ENCODE assay signal across 17 mouse cellular contexts in the genomic region with DNA sequence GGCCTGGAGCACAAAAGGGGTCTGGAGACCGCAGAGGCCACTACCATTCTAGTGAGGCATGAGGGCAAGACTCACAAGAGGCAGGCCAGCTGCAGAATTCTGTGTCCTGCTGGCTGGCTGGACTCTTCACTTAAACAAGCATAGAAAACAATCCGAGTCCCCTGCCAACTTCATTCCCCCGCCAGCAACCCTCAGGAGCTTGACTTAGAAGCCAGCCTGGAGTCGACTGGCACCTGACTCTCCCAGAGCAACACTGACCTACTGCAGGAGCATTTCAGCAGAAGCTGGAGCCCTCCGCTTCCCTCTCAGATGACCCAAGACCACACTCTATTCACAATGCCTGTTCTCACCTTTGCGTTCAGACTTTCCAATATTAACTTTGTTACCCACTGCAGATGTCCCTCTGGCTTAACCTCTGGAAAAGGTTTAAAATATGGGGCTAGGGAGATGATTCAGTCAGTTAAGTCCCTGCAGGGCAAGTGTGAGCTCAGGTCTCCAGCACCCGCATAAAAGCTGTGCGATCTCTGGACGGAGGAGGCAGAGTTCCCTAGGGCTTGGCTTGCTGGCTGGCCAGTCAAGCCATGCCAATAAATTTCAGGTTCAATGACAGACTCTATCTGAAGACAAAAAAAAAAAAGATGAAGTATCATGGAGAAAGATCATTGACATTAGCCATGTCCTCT.
A peak's percentile ranks its signal among the peaks of the same experiment; 100 is the strongest.
DNase-seq lines count a peak whose midpoint lies in the region; ATAC-seq and TF ChIP-seq lines count a peak whose summit lies in the region.
"Had no signal": no experiment of that assay in that cellular context is flagged by ENCODE, and none has a peak within 500 bp of the region (broad histone marks: within the 10 kb centered on the region; RNA-seq: fewer than 3 reads in every experiment).

No protein-coding gene starts in this region.

- H3K36me3 ChIP-seq in heart, embryonic 15.5 days, result no peaks in the 10 kb centered on the region
- H3K36me3 ChIP-seq in heart, postnatal 0 days (replicated peaks; ENCODE audit: control insufficient read depth, insufficient read depth, low read length), result no peaks in the 10 kb centered on the region
- H3K36me3 ChIP-seq in intestine, postnatal 0 days (ENCODE audit: control insufficient read depth, insufficient read depth), result 0 out of 2 replicates have a peak, but pooled peaks cover 3% of the 10 kb centered on the region
- H3K36me3 ChIP-seq: hindbrain, embryonic 15.5 days; stomach, embryonic 15.5 days had no signal

- no peak for TF ChIP-seq EP300 in heart, postnatal 0 days (IDR thresholded peaks at IDR 0.05; ENCODE audit: low read depth)

- peak; percentile 28 to 36 for DNase-seq in cerebellum, adult 2 months
- DNase-seq in cerebellum, adult 11 months, result no peak
- no peak for DNase-seq in heart, adult 11 months
- no peak for DNase-seq in heart, postnatal 0 days (ENCODE audit: low spot score)
- DNase-seq in kidney, postnatal 10 days, result peak; percentile 40
- no peak for DNase-seq in layer of hippocampus, postnatal 36 days
- DNase-seq: liver; liver, postnatal 0 days; lung, postnatal 14 days; spleen, adult 18-20 months had no signal

- H3K4me1 ChIP-seq in cerebellum, adult 2 months (ENCODE audit: control insufficient read depth, insufficient read depth, low read length), result peaks cover 15% of the 10 kb centered on the region
- peaks cover 11% of the 10 kb centered on the region for H3K4me1 ChIP-seq in heart, embryonic 15.5 days (replicated peaks)
- peaks cover 13% of the 10 kb centered on the region; the same call in 1 of the 2 replicates for H3K4me1 ChIP-seq in heart, postnatal 0 days (ENCODE audit: control insufficient read depth, insufficient read depth)
- H3K4me1 ChIP-seq in intestine, postnatal 0 days (replicated peaks; ENCODE audit: control insufficient read depth, insufficient read depth, low read length), result no peaks in the 10 kb centered on the region
- H3K4me1 ChIP-seq: hindbrain, embryonic 15.5 days; stomach, embryonic 15.5 days had no signal

- WGBS in cerebellum, adult 2 months, result 28% methylated on average over 9 of the region's 9 CpGs
- WGBS in heart, embryonic 15.5 days, result 76% methylated on average over 9 of the region's 9 CpGs
- WGBS in heart, postnatal 0 days, result 73% methylated on average over 9 of the region's 9 CpGs
- 90% methylated on average over 9 of the region's 9 CpGs for WGBS in intestine, postnatal 0 days

- TF ChIP-seq CTCF in cerebellum, adult 2 months (IDR thresholded peaks at IDR 0.05; ENCODE audit: borderline replicate concordance, insufficient read depth, low read depth, low read length), result no peak
- no peak for TF ChIP-seq CTCF in heart, postnatal 0 days (IDR thresholded peaks at IDR 0.05; ENCODE audit: low read depth)
- no peak for TF ChIP-seq CTCF in intestine, postnatal 0 days (IDR thresholded peaks at IDR 0.05; ENCODE audit: low read depth)

- 0 out of 2 replicates have a peak overlapping the region, but pooled peaks have one; percentile 26 for H3K27ac ChIP-seq in cerebellum, adult 2 months (ENCODE audit: insufficient read depth, low read length)
- H3K27ac ChIP-seq in heart, embryonic 15.5 days, result peak overlapping the region; percentile 11; the same call in 1 of the 2 replicates
- H3K27ac ChIP-seq in heart, postnatal 0 days (ENCODE audit: low read depth), result peak overlapping the region; percentile 71
- H3K27ac ChIP-seq in intestine, postnatal 0 days (ENCODE audit: low read depth, low read length), result no peak overlapping the region
- H3K27ac ChIP-seq: hindbrain, embryonic 15.5 days; stomach, embryonic 15.5 days had no signal

- no peak overlapping the region for H3K4me3 ChIP-seq in cerebellum, adult 2 months (replicated peaks; ENCODE audit: insufficient read depth, low read depth, low read length)
- no peak overlapping the region for H3K4me3 ChIP-seq in heart, embryonic 15.5 days
- no peak overlapping the region for H3K4me3 ChIP-seq in heart, postnatal 0 days (ENCODE audit: low read depth, low read length)
- H3K4me3 ChIP-seq in intestine, postnatal 0 days (ENCODE audit: low read depth, low read length), result no peak overlapping the region
- H3K4me3 ChIP-seq: hindbrain, embryonic 15.5 days; megakaryocyte, embryonic 14.5 days; stomach, embryonic 15.5 days had no signal

- no peak for TF ChIP-seq POLR2A in cerebellum, adult 2 months (IDR thresholded peaks at IDR 0.05; ENCODE audit: borderline replicate concordance, insufficient read depth, low read length)

- ATAC-seq in heart, embryonic 15.5 days (replicated peaks; ENCODE audit: insufficient number of reproducible peaks, insufficient read depth, low FRiP score, low read depth), result no peak
- peak; percentile 39 for ATAC-seq in heart, postnatal 0 days (ENCODE audit: insufficient read depth, low read depth)
- no peak for ATAC-seq in intestine, postnatal 0 days
- ATAC-seq: forebrain, embryonic 16.5 days; liver, postnatal 0 days; midbrain, embryonic 16.5 days had no signal

- H3K9ac ChIP-seq in heart, embryonic 15.5 days, result no peak overlapping the region
- H3K9ac ChIP-seq in heart, postnatal 0 days (replicated peaks; ENCODE audit: low read depth, low read length), result no peak overlapping the region
- no peak overlapping the region for H3K9ac ChIP-seq in intestine, postnatal 0 days (ENCODE audit: low read depth, low read length)
- H3K9ac ChIP-seq: hindbrain, embryonic 15.5 days; liver, postnatal 0 days; stomach, embryonic 15.5 days had no signal

- H3K9me3 ChIP-seq in heart, embryonic 15.5 days (replicated peaks), result no peaks in the 10 kb centered on the region
- H3K9me3 ChIP-seq in heart, postnatal 0 days (replicated peaks; ENCODE audit: control insufficient read depth, low read length), result no peaks in the 10 kb centered on the region
- H3K9me3 ChIP-seq in intestine, postnatal 0 days (ENCODE audit: control insufficient read depth), result no peaks in the 10 kb centered on the region
- H3K9me3 ChIP-seq: hindbrain, embryonic 15.5 days; megakaryocyte, embryonic 14.5 days; stomach, embryonic 15.5 days had no signal

- no peak overlapping the region for H3K4me2 ChIP-seq in heart, embryonic 15.5 days
- H3K4me2 ChIP-seq in heart, postnatal 0 days (ENCODE audit: low read depth, low read length), result no peak overlapping the region
- no peak overlapping the region for H3K4me2 ChIP-seq in intestine, postnatal 0 days (replicated peaks; ENCODE audit: low read depth)
- H3K4me2 ChIP-seq: hindbrain, embryonic 15.5 days; stomach, embryonic 15.5 days had no signal

- H3K27me3 ChIP-seq in cerebellum, adult 2 months (ENCODE audit: control insufficient read depth, insufficient read depth, low read length), result no peaks in the 10 kb centered on the region
- H3K27me3 ChIP-seq in heart, embryonic 15.5 days, result no peaks in the 10 kb centered on the region
- H3K27me3 ChIP-seq in heart, postnatal 0 days (ENCODE audit: control insufficient read depth, insufficient read depth, low read length), result no peaks in the 10 kb centered on the region
- H3K27me3 ChIP-seq in intestine, postnatal 0 days (replicated peaks; ENCODE audit: control insufficient read depth, insufficient read depth, low read length), result no peaks in the 10 kb centered on the region
- H3K27me3 ChIP-seq: hindbrain, embryonic 15.5 days; megakaryocyte, embryonic 14.5 days; stomach, embryonic 15.5 days had no signal

Comparison
In these comparisons a context has a peak if more than half of its experiments do, and no peak if none do; other contexts are left out.
1. DNase-seq: peak in cerebellum, adult 2 months (2 of 2) and kidney, postnatal 10 days (single experiment); none in cerebellum, adult 11 months (single experiment), heart, adult 11 months (single experiment), heart, postnatal 0 days (single experiment) and layer of hippocampus, postnatal 36 days (0 of 2).